Mouse (Mus musculus): ENCODE results near the gene Gm28230. TPM values are rescaled to one million over a fixed set of nuclear protein-coding genes. Genes with fewer than 3 reads are reported as not detected.

The Gm28230 gene
- total and polyA plus RNA-seq, 3 experiments = 0.89 to 1.7 (median 1.1) TPM

DNA sequence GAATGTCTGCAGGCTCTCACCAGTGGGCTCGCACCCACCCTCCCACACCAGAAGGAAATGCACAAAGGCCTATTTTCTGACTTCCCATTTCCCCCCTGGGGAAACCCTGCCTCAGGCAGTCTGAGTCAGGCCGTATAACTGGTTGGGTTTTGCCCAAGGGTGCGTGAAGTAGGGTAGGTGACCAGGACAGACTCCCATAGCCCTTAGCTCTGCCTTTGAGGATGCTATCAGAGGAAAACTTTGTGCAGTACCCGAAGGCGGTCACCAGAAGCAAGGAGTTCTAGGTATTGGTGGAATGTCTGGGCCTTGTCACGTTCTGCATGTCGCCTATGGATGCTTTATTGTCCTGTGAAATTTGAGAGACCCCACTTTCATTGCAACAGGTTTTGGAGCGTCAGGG, 3.6 kb upstream of the Gm28230 start:
- Histone ChIP-seq H3K27ac (ENCODE audit: insufficient read depth, low read depth) (peak overlapping the region; percentile 97), H3K4me2 (ENCODE audit: insufficient read depth, low read depth, poor library complexity, severe bottlenecking) (peak overlapping the region; percentile 86), H3K79me2 (replicated peaks; ENCODE audit: control insufficient read depth, extremely low read depth, insufficient read depth, poor library complexity, severe bottlenecking) (peaks cover 45% of the 10 kb centered on the region), H3K9me3 (replicated peaks; ENCODE audit: low read length) (peaks cover 6% of the 10 kb centered on the region), H3K36me3 (replicated peaks in 1 of 2; ENCODE audit: control insufficient read depth in 1 of 2, insufficient read depth in 1 of 2, low read length in 1 of 2) (peaks cover 21 to 23% of the 10 kb centered on the region in 2 experiments), H3K27me3 (replicated peaks) (no peaks in the 10 kb centered on the region), H3K4me1 (ENCODE audit: control insufficient read depth in 1 of 2, insufficient read depth in 2 of 2) (peaks cover 10 to 49% of the 10 kb centered on the region in 2 experiments), H3K4me3 (replicated peaks in 1 of 3; ENCODE audit: low read depth in 2 of 3, low read length in 2 of 3, poor library complexity in 1 of 3) (peak overlapping the region; percentile 61 to 96 (median 66)), H3K9ac (ENCODE audit: insufficient read depth, low read depth) (peak overlapping the region; percentile 71)
- 0 out of 2 replicates have a peak, but pooled peaks have one; percentile 45 for TF ChIP-seq UBTF (IDR thresholded peaks at IDR 0.05; ENCODE audit: low read depth, low read length)
- TF ChIP-seq IRF4 (IDR thresholded peaks at IDR 0.05; ENCODE audit: low read depth, low read length) = no peak
- TF ChIP-seq MAX (IDR thresholded peaks at IDR 0.05; ENCODE audit: low read length) = no peak
- no peak for TF ChIP-seq JUN (IDR thresholded peaks at IDR 0.05; ENCODE audit: insufficient read depth, low read depth, low read length)
- TF ChIP-seq POLR2A (IDR thresholded peaks at IDR 0.05; ENCODE audit: low read depth, low read length) = peak; percentile 52
- peak; percentile 84 for TF ChIP-seq MEF2A (IDR thresholded peaks at IDR 0.05; ENCODE audit: borderline replicate concordance, low read depth, low read length)
- TF ChIP-seq BHLHE40 (IDR thresholded peaks at IDR 0.05; ENCODE audit: low read depth, low read length) = 0 out of 2 replicates have a peak, but pooled peaks have one; percentile 18
- peak; percentile 44; the same call in 1 of the 2 replicates for TF ChIP-seq ELF1 (IDR thresholded peaks at IDR 0.05; ENCODE audit: low read depth, low read length)
- 0 out of 2 replicates have a peak, but pooled peaks have one; percentile 18 for TF ChIP-seq MAZ (IDR thresholded peaks at IDR 0.05; ENCODE audit: low read depth, low read length)
- TF ChIP-seq TBP (conservative IDR thresholded peaks at IDR 0.05; ENCODE audit: low read depth, low read length) = peak; percentile 50; the same call in 1 of the 2 replicates
- no peak for DNase-seq (ENCODE audit: extremely low read depth)
- in situ Hi-C loops (cut with MboI; ENCODE audit: low pct_ligation_motif_present, low pct_unique_long_range_greater_than_20kb, low sequenced_read_pairs) = loop anchor here (10.0 to 25.0 kb wide), 2 partner anchors 332 to 864 kb away; no protein-coding TSS in a partner anchor
- dilution Hi-C loops (cut with MboI; ENCODE audit: extremely low pct_ligation_motif_present, extremely low pct_unique_long_range_greater_than_20kb, low sequenced_read_pairs) = no loop called here

GRCm38 (mm10) chr2:74724244-74725015, 2.1 kb upstream of the Gm28230 start:
- dilution Hi-C loops (cut with MboI; ENCODE audit: extremely low pct_ligation_motif_present, extremely low pct_unique_long_range_greater_than_20kb, low sequenced_read_pairs) = no loop called here
- peak; percentile 64 for DNase-seq (ENCODE audit: extremely low read depth)
- Histone ChIP-seq H3K4me1 (ENCODE audit: control insufficient read depth in 1 of 2, insufficient read depth in 2 of 2) (peaks cover 12 to 60% of the 10 kb centered on the region in 2 experiments), H3K79me2 (replicated peaks; ENCODE audit: control insufficient read depth, extremely low read depth, insufficient read depth, poor library complexity, severe bottlenecking) (peaks cover 58% of the 10 kb centered on the region), H3K27me3 (replicated peaks) (no peaks in the 10 kb centered on the region), H3K36me3 (replicated peaks in 1 of 2; ENCODE audit: control insufficient read depth in 1 of 2, insufficient read depth in 1 of 2, low read length in 1 of 2) (peaks cover 28 to 32% of the 10 kb centered on the region in 2 experiments), H3K4me3 (replicated peaks in 1 of 3; ENCODE audit: low read depth in 2 of 3, low read length in 2 of 3, poor library complexity in 1 of 3) (peak overlapping the region; percentile 61 to 96 (median 66)), H3K27ac (ENCODE audit: insufficient read depth, low read depth) (peak overlapping the region; percentile 97), H3K9ac (ENCODE audit: insufficient read depth, low read depth) (peak overlapping the region; percentile 71), H3K4me2 (ENCODE audit: insufficient read depth, low read depth, poor library complexity, severe bottlenecking) (peak overlapping the region; percentile 86), H3K9me3 (replicated peaks; ENCODE audit: low read length) (peaks cover 6% of the 10 kb centered on the region)
- in situ Hi-C loops (cut with MboI; ENCODE audit: low pct_ligation_motif_present, low pct_unique_long_range_greater_than_20kb, low sequenced_read_pairs) = loop anchor here (10.0 to 25.0 kb wide), 2 partner anchors 330 to 863 kb away; no protein-coding TSS in a partner anchor
- no peak; the same call in 1 of the 2 replicates for TF ChIP-seq ZMIZ1 (IDR thresholded peaks at IDR 0.05; ENCODE audit: low read depth, low read length)
- TF ChIP-seq CHD1 (IDR thresholded peaks at IDR 0.05; ENCODE audit: low read depth, low read length) = peak; percentile 88; the same call in 1 of the 2 replicates
- TF ChIP-seq TCF12 (IDR thresholded peaks at IDR 0.05; ENCODE audit: low read depth, low read length) = peak; percentile 26
- TF ChIP-seq CHD2 (IDR thresholded peaks at IDR 0.05; ENCODE audit: low read length) = peak; percentile 39; the same call in 1 of the 2 replicates
- peak; percentile 71; the same call in 1 of the 2 replicates for TF ChIP-seq RCOR1 (conservative IDR thresholded peaks at IDR 0.05; ENCODE audit: low read depth, low read length)
- TF ChIP-seq NRF1 (IDR thresholded peaks at IDR 0.05; ENCODE audit: low read depth, low read length) = no peak; the same call in 1 of the 2 replicates
- TF ChIP-seq ZKSCAN1 (IDR thresholded peaks at IDR 0.05; ENCODE audit: borderline replicate concordance, low read depth, low read length) = no peak
- TF ChIP-seq JUND (conservative IDR thresholded peaks at IDR 0.05; ENCODE audit: low read depth, low read length) = peak; percentile 43
- no peak for TF ChIP-seq MAX (IDR thresholded peaks at IDR 0.05; ENCODE audit: low read length)
- peak; percentile 53; the same call in 1 of the 2 replicates for TF ChIP-seq POLR2A (IDR thresholded peaks at IDR 0.05; ENCODE audit: low read depth, low read length)
- no peak for TF ChIP-seq USF1 (IDR thresholded peaks at IDR 0.05; ENCODE audit: low read depth, low read length)
- no peak for TF ChIP-seq NELFE (IDR thresholded peaks at IDR 0.05; ENCODE audit: low read depth, low read length)
- TF ChIP-seq RAD21 (IDR thresholded peaks at IDR 0.05; ENCODE audit: low read depth, low read length) = no peak
- peak; percentile 74 for TF ChIP-seq EP300 (IDR thresholded peaks at IDR 0.05; ENCODE audit: low read length)
- TF ChIP-seq MYC (IDR thresholded peaks at IDR 0.05; ENCODE audit: low read depth, low read length) = no peak
- TF ChIP-seq SIN3A (IDR thresholded peaks at IDR 0.05; ENCODE audit: low read length) = peak; percentile 72
- peak; percentile 49 for TF ChIP-seq ETS1 (conservative IDR thresholded peaks at IDR 0.05; ENCODE audit: low read depth, low read length)
- no peak for TF ChIP-seq MAFK (IDR thresholded peaks at IDR 0.05; ENCODE audit: insufficient replicate concordance, low read length)
- no peak; the same call in 1 of the 2 replicates for TF ChIP-seq MXI1 (IDR thresholded peaks at IDR 0.05; ENCODE audit: low read depth, low read length)
- no peak; the same call in none of the 2 replicates for TF ChIP-seq HCFC1 (IDR thresholded peaks at IDR 0.05; ENCODE audit: low read depth, low read length)
- no peak for TF ChIP-seq JUN (IDR thresholded peaks at IDR 0.05; ENCODE audit: insufficient read depth, low read depth, low read length)
- peak; percentile 68; the same call in 1 of the 2 replicates for TF ChIP-seq ZNF384 (IDR thresholded peaks at IDR 0.05; ENCODE audit: low read depth, low read length)
